Mouse (Mus musculus): ENCODE measurements at regions not wholly inside any gene's neighbourhood (a gene's known extent, or its start where the extent isn't known, plus 50 kb on each side); places are given as distances from the start of the nearest gene placed in this dataset.

DNA sequence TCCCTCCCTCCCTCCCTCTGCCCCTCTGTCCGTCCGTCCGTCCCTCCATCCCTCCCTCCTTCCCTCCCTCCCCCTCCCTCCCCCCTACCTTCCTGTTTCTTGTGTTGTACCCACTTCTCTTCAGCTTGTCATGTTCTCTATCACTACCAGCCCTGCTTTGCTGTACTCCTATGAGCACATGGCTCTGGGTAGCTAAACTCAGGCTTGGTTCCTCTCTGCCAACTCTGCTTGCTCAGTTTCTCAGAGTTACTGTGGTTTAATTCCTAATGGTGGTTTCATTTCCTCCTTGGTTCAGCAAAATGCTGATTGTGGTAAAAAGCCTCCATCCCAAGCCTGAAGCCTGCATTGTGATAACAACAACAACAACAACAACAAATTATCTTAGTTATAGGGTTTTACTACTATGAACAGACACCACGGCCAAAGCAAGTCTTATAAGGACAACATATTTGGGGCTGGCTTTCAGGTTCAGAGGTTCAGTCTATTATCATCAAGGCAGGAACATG lies 279.5 kb upstream of the Zfp703 start:
- DNase-seq, result no peak

DNA sequence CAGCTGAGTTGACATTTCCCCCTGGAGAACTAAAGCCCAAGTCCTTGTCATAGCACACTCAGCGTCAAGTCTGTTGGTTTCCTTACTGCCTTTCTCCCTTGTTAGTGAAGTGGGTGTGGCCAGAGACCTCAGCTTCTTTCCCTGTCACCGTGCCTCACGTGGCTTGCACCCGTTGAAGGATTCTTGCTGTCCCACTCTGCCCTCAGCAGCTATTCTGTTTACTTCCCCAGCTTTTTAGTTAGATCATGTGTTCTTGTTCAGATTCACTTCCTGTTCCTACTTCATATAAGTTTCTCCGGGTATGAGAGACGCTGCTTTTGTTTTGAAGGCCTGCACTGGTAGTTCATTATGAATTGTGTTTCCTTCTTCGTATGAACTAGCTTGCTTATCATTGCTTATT lies 278.5 kb upstream of the Zfp703 start:
- DNase-seq, result no peak

DNA sequence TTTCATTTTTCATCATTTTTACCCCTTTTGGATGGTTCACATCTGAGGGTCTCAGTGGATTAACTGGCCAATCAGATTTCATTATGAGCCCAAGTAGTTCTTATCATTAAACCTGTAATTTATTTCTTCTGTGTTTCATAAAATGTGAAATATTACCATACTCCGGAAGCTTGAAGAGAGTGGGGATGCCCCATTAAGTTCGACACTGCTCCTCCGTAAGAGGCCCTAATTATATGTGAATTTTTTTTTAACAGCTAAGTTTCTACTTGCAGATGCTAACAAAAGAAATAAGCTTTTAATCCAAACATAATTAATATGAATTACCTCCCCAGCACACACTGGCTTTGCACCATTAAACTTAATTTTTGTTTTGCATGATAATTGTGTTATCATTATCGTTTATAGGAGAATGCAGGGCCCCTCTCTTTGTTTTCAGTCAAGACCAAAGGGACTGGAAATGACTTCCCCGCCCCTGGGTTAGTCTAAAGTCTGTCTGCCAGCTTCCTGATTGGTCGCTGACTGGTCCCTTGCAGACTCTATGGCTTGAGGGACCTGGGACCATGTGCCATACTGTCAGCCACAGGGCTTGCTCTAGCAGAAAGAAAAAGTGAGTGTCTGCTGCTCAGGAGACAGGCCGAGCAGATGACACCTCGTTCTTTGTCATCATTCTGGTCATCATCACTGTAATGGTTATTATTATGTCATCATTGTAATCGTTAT lies 270.9 kb upstream of the Zfp703 start:
- DNase-seq, result no peak

DNA sequence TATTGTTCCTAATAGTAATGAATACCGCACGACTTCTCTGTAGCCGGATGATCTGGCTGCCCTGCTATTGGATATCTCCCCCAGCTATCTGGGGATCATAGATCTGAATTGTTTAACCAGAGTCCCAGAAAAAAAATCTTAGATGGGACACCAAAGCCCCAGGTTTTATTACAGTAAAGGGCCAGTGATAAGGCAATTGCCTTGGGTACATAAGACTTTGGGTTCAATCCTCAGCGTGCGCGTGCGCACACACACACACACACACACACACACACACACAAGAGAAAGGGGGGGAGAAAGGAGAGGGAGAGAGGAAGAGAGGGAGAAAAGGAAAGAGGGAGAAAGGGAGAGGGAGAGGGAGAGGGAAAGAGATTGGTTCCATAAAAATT lies 270.4 kb upstream of the Zfp703 start:
- DNase-seq, result no peak

DNA sequence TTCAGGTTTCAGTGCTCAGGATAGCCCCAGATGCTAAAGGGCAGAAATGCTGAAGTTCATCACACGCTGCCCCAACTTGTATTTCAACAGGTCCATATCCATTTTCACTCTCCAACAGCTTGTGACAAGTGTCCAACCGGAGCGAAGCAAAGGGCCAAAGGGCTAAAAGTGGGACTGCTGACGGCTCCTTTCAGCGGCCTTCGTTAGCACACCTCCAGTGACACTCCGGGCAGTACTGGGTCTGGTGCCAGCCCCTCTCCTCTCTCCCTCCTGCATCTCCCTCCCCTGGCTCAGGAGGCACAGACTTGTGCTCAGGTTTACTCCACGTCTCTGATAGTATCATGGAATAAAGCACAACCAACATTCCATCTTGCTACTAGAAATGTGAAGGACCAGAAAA lies 263.3 kb upstream of the Zfp703 start:
- DNase-seq, result no peak

DNA sequence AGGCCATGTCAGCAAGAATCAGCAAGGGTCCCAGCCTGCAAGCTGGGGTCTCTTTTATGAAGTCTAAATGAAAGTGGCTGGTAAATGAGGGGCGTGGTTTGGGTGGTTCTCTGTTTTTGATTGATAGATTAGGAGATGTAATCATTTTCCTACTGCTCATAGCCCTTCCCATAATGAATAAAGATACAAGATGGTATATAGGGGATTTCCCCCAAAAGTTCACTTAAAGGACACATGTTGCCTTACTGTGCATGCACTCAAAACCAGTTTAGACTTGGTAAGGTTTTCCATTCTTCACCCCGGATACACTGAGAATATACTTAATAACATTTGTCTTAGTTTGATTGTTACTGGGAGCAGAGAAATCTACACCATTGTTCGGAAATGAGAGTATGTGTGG lies 262.4 kb upstream of the Zfp703 start:
- DNase-seq, result no peak

DNA sequence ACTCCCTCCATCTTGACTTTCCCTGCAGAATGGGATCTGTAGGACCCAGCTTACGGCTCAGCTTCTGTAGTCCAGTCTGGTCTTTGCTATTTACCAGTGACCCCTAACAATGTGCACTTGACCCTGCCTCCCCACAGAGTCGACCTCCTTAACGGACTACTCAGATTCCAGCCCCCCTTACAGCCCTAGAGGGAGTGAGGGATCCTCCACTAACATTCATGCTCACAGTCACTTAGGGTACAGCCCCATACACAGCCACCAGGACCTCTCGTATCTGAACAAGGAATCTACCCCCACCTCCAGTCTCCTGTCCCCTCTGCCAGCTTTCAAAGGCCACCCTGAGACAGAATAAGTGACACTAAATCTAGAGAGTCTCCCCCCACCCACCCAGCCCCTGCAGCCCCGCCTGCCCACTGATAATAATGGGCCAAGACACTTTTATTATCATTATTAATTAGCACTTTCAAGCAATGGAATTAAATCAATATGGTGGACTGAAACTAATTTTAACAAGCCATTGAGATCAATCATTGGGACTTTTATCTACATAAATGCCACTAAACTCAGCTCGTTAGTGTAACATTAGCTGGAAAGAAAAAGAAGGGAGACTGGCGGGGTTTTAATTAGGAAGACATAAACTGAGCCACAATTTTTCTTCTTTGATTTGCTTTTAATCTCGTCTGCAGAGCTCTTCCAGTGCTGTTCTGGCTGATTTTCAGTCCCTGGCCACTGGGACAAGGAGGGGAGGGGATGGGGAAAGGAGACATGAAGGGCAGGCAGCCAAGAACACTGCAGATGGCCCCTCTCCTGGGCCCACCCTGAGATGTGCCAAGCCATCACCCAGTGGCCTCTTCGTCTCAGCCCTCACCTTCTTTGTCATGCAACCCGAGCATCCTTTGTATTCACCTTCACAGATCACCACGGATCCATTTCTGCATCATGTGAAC lies 258.4 kb upstream of the Zfp703 start:
- no peak for DNase-seq

DNA sequence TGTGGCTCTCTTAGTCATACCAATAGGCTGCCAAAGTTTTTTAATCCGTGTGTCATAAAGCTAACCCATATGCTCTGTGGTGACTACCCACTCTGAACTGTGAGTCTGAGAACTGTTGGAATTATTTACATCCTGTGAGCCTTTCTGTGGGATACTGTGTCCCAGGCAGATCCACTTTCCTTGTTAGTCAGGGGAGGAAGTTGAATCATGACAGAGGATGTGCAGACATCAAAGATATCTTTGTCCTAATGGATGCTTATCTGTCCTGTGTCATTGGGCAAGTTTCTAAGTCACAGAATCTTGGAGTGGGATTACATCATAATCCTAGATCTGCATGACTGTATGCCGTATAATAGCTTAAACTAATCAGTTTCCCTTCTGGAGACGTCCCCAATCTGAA lies 254.4 kb upstream of the Zfp703 start:
- DNase-seq, result peak; percentile 11

DNA sequence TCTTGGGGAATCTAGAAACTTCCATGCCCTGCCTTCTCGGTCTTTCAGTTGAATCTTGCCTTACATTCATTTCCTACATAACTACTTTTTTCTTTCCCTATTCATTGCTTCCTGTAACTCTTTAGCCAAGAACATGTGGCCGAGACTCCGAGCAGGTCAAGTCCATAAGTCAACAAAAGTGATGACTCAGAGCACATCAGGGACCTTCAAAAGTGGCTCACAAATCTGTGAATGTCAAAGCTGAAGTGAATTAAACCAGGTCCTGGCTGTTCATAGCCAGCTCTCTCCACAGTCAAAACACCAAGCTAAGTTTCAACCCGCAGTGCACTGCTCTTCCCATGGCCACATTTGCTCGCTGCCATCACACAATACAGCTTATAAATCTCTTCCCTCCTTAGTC lies 252.5 kb upstream of the Zfp703 start:
- no peak for DNase-seq

DNA sequence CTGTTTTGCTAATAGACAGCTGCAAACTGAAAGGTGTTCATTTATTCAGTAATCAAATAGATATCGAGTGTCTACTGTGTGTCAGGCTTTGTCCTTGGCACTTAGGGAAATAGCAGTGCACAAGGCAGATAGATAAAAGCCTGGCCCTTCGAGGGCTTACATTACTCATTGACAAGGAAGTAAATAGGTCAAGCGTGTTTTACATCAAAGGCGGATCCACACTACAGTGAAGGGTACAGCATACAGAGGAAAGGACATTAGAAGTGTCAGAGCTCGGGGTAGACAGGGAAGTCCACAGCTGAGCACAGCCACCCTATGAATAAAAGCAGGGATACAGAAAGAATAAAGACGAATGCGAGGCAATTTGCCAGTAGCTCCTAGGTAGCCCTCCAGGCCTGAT lies 251.6 kb upstream of the Zfp703 start:
- DNase-seq, result no peak

DNA sequence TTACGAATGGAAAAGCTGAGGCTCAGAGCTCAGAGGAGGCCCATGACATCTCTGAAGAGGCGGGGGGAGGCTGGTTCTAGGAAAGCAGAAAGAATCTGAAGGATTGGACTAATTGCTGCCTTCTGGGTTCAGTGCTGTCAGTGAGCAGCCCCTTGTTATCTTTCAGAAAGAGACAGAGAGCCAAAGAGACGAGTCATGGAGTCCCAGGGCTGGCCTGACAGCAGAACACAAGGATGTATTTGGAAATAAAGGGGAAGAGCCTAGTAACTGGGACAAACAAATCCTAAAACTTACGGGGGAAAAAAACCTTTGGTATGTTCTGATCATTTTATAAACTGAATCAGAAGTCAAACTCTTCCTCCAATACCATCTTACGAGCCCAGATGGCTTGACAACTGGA lies 247.8 kb upstream of the Zfp703 start:
- DNase-seq, result no peak

DNA sequence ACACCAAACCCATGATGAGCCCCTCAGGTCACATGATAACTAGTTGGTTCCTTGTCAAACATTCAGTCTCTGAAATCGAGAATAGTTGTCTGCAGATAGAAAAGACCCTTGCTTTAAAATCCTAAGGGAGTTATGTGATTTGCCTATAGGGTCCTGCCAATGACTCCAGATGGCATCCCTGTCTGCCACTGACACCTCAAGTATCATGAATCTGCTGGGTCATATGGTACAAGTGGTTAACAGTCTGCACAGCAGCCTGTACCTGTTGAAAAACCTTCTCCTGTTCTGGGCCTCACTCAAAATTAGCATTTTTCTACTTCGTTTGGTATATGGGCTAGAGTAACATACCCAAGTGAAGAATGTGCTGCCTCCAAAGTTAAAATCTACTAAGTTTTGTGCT lies 246.0 kb upstream of the Zfp703 start:
- DNase-seq, result no peak

DNA sequence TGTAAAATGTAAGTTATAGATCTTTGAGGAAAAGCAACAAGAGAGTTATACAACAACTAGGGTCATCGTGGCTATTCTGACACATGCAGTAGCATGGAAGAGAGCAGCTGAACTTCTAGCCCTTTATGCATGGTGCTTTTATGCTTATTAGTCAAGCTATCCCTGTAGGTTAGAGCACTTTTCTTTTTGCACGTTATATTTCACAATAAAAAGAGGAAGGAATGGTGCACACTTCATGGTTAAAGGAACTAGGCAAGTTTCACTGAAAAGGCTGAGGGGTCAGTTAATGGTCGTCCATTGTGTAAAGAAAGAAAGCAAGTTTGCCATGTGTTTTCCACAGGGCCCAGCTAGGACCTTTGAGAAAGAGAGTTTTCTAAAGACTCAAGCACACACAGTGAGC lies 232.7 kb upstream of the Zfp703 start:
- DNase-seq, result no peak

DNA sequence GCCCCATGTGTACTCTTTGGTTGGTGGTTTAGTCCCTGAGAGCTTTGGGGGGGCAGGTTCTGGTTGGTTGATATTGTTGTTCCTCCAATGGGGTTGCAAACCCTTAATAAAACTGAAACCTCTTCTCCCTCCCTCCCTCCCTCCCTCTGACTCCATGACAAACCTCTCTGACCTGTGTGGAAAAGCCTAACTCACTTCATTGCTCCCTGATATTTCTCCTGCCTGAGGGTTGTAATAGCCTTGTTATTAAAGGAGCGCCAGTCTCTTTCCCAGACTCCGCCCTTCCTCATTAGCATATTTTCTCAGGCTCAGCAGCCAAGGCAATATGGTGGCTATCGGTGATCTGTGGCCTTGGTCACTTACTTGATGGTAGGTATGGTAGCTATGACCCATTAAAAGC lies 230.3 kb upstream of the Zfp703 start:
- DNase-seq, result no peak

DNA sequence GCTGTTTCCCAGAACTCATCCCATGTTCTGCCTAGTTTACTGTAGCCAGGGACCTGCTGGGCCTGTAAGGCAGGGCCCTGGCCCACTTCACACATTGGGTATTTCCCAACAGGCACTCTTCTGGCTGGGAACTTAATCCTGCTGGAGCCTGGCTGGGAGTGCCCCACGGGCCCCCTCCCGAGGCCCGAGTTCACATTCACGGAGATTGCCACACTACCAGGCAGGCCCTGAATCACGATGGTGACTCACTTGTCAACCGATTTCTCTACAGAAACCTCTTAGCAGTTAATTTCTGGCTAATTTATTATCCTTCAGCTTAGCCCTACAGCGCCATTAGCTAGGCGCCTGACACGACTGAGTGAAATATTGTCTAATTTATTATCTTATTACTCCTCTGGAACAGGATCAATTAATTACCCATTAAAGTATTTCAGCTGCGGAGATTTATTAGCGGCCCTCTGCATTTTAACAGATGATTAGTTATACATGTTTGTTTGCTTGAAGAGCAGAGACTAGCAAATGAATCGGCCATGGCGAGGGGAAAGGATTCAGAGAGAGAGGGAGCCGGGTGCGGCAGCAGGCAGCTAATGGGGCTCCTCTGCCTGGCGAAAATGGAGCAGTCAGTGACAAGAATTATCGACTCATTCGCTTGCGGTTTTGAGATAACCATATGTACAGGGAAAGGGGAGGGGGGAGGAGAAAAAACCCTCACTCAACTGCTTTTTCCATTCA lies 229.7 kb upstream of the Zfp703 start:
- no peak for DNase-seq

DNA sequence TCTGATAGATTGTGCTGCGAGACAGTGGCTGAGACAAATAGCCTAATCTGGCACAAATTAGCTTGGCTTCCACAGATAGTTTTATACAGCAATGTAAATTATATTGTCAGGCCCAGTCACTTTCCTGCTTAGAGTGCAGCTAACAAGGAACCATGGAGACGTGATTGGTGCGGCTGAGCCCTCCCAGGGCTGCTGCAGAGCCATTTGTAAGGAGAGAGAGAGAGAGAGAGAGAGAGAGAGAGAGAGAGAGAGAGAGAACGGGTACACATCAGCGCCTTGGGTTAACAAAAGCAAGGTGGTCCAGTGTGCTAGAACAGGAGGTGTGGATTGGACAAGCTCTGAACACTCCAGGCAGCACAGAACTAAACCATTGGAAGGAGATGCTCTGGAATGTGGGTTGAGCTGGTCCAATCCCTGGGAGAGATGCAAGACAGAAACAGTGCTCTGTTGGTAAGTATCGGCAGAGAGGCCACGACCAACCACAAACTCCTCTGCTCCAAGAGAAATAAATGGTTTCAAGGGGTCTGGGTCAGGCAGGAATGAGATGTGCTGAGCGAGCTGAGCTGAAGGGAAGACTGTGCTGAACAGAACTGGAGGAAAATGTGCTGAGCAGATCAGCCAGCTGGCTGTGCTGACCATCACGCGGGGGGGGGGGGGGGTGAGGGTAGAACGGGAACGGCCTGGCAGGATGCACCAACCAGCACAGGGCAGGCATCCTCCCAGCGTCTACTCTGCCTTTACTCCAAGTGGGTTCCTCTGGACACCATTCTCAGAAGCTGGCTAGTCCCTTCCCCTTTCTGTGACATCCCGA lies 228.8 kb upstream of the Zfp703 start:
- no peak for DNase-seq

DNA sequence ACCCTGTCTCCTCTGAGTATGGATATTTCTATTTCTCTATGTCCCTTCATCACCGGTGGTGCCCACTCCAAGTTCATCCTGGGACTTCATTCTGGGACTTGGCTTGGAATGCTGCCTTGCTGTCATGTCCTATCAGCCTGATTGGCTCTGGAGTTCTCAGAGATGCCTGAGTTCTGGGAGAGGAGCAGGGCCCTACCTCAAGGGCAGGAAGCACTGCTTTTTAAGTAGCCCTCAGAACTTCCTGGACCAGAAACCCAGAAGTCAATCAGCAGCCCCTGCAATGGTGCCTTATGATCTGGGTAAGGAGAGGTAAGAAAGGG lies 228.2 kb upstream of the Zfp703 start:
- no peak for DNase-seq

DNA sequence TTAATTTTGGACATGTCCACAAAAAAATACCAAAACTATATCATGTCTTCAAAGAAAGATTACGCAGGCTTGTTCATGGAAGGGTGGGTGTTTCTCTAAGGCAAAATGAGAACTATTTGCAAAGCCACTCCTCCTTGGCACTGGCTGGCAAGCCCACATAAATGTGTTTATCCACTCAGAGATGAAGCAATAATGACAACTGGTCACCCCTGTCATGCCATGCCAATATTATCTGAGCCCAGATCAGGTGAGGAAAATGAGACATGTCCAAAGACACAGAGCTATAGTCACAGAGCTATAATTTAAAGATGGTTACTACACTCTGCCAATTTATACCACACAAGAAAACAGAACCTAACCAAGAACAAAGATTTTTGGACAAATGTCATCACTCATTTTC lies 227.0 kb upstream of the Zfp703 start:
- no peak for DNase-seq

DNA sequence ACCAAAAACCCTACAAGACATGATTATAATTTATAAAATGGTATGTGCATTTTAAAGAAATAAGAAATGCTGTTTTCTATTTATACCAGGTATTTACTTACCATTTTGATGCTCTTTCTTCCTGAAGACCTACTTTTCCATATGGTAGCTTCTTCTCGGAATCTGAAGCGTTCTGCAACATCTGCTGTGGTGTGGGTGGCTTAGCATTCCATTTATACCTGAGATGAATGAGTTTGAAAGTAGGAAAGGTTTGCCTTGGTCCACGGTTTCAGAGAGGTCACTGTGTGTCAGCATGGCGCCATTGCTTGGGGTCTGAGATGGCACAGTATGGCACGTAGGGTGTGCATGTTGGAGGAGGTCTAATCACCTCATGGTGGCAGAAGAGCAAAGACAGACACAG lies 225.5 kb upstream of the Zfp703 start:
- peak; percentile 46 for DNase-seq

DNA sequence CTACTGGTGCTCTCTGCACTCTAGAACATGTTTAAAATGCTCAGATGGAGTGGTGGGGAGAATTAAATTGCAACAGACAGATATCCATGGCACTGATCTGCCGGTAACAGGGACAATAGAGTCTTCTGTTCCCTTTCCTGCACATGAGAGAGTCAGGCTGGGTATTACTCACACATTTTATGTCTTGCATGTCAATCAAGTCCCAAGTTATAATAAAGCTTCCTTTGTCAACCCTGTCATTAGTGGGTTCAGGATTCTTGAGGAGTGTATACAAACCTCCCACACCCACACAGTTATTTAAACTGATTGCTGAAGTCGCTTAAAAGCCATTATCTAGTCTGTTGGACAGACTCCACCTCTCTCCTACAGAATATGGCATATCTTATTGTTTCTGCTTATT lies 220.7 kb upstream of the Zfp703 start:
- DNase-seq, result no peak

DNA sequence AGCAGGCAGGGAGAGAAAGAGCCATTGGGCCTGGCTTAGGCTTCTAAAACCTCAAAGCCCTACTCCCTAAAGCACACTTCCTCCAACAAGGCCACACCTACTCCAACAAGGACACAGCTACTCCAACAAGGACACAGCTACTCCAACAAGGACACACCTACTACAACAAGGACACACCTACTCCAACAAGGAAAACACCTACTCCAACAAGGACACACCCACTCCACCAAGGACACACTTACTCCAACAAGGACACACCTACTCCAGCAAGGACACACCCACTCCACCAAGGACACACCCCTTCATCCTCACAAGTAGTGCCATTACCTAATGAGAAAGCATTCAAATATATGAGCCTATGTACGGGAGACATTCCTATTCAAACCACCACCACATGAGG lies 216.4 kb upstream of the Zfp703 start:
- no peak for DNase-seq

DNA sequence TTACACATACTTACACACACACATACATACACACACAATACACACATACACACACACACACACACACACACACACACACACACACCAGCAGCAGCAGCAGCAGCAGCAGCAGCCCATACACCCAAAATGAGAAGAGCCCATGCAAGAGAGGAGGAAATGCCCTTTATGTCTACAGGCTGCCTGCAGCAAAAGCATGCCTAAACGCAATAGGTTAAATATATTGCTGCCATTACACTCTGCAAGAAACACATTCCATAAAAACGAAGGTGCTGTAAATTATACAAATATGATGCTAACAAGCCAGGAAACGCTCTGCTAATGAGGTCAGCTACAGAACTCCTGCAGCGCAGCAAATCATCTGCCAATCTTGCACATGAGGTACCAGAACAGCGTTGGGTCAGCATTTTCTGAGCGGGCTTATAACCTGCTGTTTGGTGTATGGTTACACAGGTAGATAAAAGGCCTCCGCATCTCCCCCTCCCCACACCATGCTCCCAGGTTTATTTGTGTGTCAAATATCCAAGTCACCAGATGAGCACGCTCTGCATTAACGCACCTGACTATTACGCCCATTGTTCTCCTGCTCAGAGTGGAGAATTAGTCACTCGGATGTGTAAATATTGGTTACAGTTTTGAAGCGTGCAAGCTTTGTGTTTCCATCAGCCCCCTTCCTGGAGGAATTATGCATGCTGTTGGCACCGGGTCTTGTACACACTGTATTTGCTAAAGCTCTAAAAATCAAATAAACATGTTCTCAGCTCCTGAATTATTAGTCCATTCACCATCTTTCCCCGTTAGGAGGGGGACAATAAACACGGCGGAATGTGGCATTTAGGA lies 214.0 kb upstream of the Zfp703 start:
- DNase-seq, result no peak

All from right cerebral cortex, adult 18-20 months (tissue).